In genomic region chr3:80652213-80652612, GRCm38 (mm10) we compare ENCODE assay signal across 27 mouse cellular contexts.
"Had no signal": no experiment of that assay in that cellular context is flagged by ENCODE, and none has a peak within 500 bp of the region (broad histone marks: within the 10 kb centered on the region; RNA-seq: fewer than 3 reads in every experiment).

No protein-coding gene starts in this region.

- H3K27me3 ChIP-seq: heart, embryonic 13.5 days; heart, embryonic 15.5 days; hindbrain, embryonic 12.5 days; intestine, embryonic 15.5 days; limb, embryonic 12.5 days; liver, embryonic 13.5 days; liver, embryonic 15.5 days had no signal

- H3K36me3 ChIP-seq: heart, embryonic 13.5 days; heart, embryonic 15.5 days; hindbrain, embryonic 10.5 days; hindbrain, embryonic 12.5 days; intestine, embryonic 15.5 days; limb, embryonic 10.5 days; limb, embryonic 12.5 days; liver, embryonic 13.5 days; liver, embryonic 15.5 days had no signal

- H3K9me3 ChIP-seq: heart, embryonic 13.5 days; heart, embryonic 15.5 days; hindbrain, embryonic 10.5 days; hindbrain, embryonic 12.5 days; intestine, embryonic 15.5 days; limb, embryonic 10.5 days; limb, embryonic 12.5 days; liver, embryonic 13.5 days; liver, embryonic 15.5 days had no signal

- H3K4me1 ChIP-seq: heart, embryonic 13.5 days; heart, embryonic 15.5 days; hindbrain, embryonic 10.5 days; hindbrain, embryonic 12.5 days; intestine, embryonic 15.5 days; limb, embryonic 10.5 days; limb, embryonic 12.5 days; liver, embryonic 13.5 days; liver, embryonic 15.5 days had no signal

- H3K4me3 ChIP-seq: heart, adult 2 months; heart, embryonic 13.5 days; heart, embryonic 15.5 days; hindbrain, embryonic 10.5 days; hindbrain, embryonic 12.5 days; intestine, embryonic 15.5 days; limb, embryonic 10.5 days; limb, embryonic 12.5 days; liver, embryonic 13.5 days; liver, embryonic 15.5 days had no signal

- H3K9ac ChIP-seq: heart, embryonic 13.5 days; heart, embryonic 15.5 days; hindbrain, embryonic 12.5 days; hindbrain, embryonic 14.5 days; intestine, embryonic 15.5 days; limb, embryonic 12.5 days; liver, embryonic 13.5 days; liver, embryonic 15.5 days had no signal

- ATAC-seq: hindbrain, embryonic 16.5 days; inflammation-experienced regulatory T-cells, adult 6 months; intestine, embryonic 15.5 days; intestine, postnatal 0 days had no signal

- H3K27ac ChIP-seq: heart, adult 2 months; heart, embryonic 13.5 days; heart, embryonic 15.5 days; hindbrain, embryonic 10.5 days; hindbrain, embryonic 12.5 days; hindbrain, embryonic 14.5 days; intestine, embryonic 15.5 days; limb, embryonic 10.5 days; limb, embryonic 12.5 days; liver, embryonic 13.5 days; liver, embryonic 15.5 days had no signal

- H3K4me2 ChIP-seq: heart, embryonic 11.5 days; heart, embryonic 13.5 days; heart, embryonic 15.5 days; hindbrain, embryonic 12.5 days; hindbrain, embryonic 14.5 days; intestine, embryonic 15.5 days; limb, embryonic 12.5 days; liver, embryonic 11.5 days; liver, embryonic 13.5 days; liver, embryonic 15.5 days had no signal

- DNase-seq: gastrocnemius, postnatal 14 days; gastrocnemius, postnatal 36 days; heart, adult 11 months; heart, adult 2 months; heart, postnatal 4 days; kidney, adult 18-20 months; kidney, adult 8-10 months; kidney, postnatal 10 days; kidney, postnatal 25 days; kidney, postnatal 4 days; layer of hippocampus, adult 9-11 months; liver; liver, embryonic 13.5 days had no signal
